Mouse (Mus musculus): ENCODE data around the gene Gpr162. TPM values are rescaled to one million over a fixed set of nuclear protein-coding genes. Genes with fewer than 3 reads are reported as not detected.
A peak's percentile ranks its signal among the peaks of the same experiment; 100 is the strongest.

The Gpr162 gene
- polyA plus RNA-seq, 1 experiment = 52.6 TPM

- Histone ChIP-seq H3K27ac (ENCODE audit: insufficient read depth, low read depth, low read length) (peak overlapping the region; percentile 98), H3K4me3 (ENCODE audit: insufficient read depth, low read length) (no peak overlapping the region), H3K4me1 (ENCODE audit: control insufficient read depth, insufficient read depth, low read length) (peaks cover 64% of the 10 kb centered on the region)
- no peak for TF ChIP-seq CTCF (IDR thresholded peaks at IDR 0.05; ENCODE audit: low read depth, low read length)
- TF ChIP-seq POLR2A (IDR thresholded peaks at IDR 0.05; ENCODE audit: borderline replicate concordance, low read depth, low read length) = no peak
These were observed 38.1 kb upstream of the Gpr162 start for GRCm38 (mm10) chr6:124901851-124902250.

- Histone ChIP-seq H3K27ac (ENCODE audit: insufficient read depth, low read depth, low read length) (peak overlapping the region; percentile 98), H3K4me1 (ENCODE audit: control insufficient read depth, insufficient read depth, low read length) (peaks cover 73% of the 10 kb centered on the region), H3K4me3 (ENCODE audit: insufficient read depth, low read length) (no peak overlapping the region)
- TF ChIP-seq POLR2A (IDR thresholded peaks at IDR 0.05; ENCODE audit: borderline replicate concordance, low read depth, low read length) = no peak
These were observed 37.2 kb upstream of the Gpr162 start for GRCm38 (mm10) chr6:124900801-124901480.

GRCm38 (mm10) chr6:124900056-124900800, 36.4 kb upstream of the Gpr162 start:
- Histone ChIP-seq H3K4me3 (ENCODE audit: insufficient read depth, low read length) (no peak overlapping the region), H3K4me1 (ENCODE audit: control insufficient read depth, insufficient read depth, low read length) (peaks cover 78% of the 10 kb centered on the region), H3K27ac (ENCODE audit: insufficient read depth, low read depth, low read length) (peak overlapping the region; percentile 97)
- no peak for TF ChIP-seq POLR2A (IDR thresholded peaks at IDR 0.05; ENCODE audit: borderline replicate concordance, low read depth, low read length)
- TF ChIP-seq CTCF (IDR thresholded peaks at IDR 0.05; ENCODE audit: low read depth, low read length) = no peak

- no peak for TF ChIP-seq CTCF (IDR thresholded peaks at IDR 0.05; ENCODE audit: low read depth, low read length)
- no peak for TF ChIP-seq POLR2A (IDR thresholded peaks at IDR 0.05; ENCODE audit: borderline replicate concordance, low read depth, low read length)
- peak overlapping the region; percentile 97 for H3K27ac ChIP-seq (ENCODE audit: insufficient read depth, low read depth, low read length)
- peaks cover 80% of the 10 kb centered on the region for H3K4me1 ChIP-seq (ENCODE audit: control insufficient read depth, insufficient read depth, low read length)
- H3K4me3 ChIP-seq (ENCODE audit: insufficient read depth, low read length) = no peak overlapping the region
These were observed 34.6 kb upstream of the Gpr162 start for GRCm38 (mm10) chr6:124898359-124898758.

- peak overlapping the region; percentile 15; the same call in 1 of the 2 replicates for H3K4me3 ChIP-seq (ENCODE audit: insufficient read depth, low read length)
- H3K27ac ChIP-seq (ENCODE audit: insufficient read depth, low read depth, low read length) = peak overlapping the region; percentile 98
- H3K4me1 ChIP-seq (ENCODE audit: control insufficient read depth, insufficient read depth, low read length) = peaks cover 65% of the 10 kb centered on the region
These were observed 30.3 kb upstream of the Gpr162 start for GRCm38 (mm10) chr6:124894113-124894512.

- Histone ChIP-seq H3K4me3 (ENCODE audit: insufficient read depth, low read length) (no peak overlapping the region), H3K27ac (ENCODE audit: insufficient read depth, low read depth, low read length) (no peak overlapping the region), H3K4me1 (ENCODE audit: control insufficient read depth, insufficient read depth, low read length) (peaks cover 38% of the 10 kb centered on the region)
- no peak for TF ChIP-seq CTCF (IDR thresholded peaks at IDR 0.05; ENCODE audit: low read depth, low read length)
- no peak for TF ChIP-seq POLR2A (IDR thresholded peaks at IDR 0.05; ENCODE audit: borderline replicate concordance, low read depth, low read length)
These were observed 27.2 kb upstream of the Gpr162 start for GRCm38 (mm10) chr6:124890997-124891396.

GRCm38 (mm10) chr6:124888555-124889125, 24.9 kb upstream of the Gpr162 start:
- no peak for TF ChIP-seq POLR2A (IDR thresholded peaks at IDR 0.05; ENCODE audit: borderline replicate concordance, low read depth, low read length)
- TF ChIP-seq CTCF (IDR thresholded peaks at IDR 0.05; ENCODE audit: low read depth, low read length) = no peak
- H3K4me3 ChIP-seq (ENCODE audit: insufficient read depth, low read length) = no peak overlapping the region
- peaks cover 25% of the 10 kb centered on the region for H3K4me1 ChIP-seq (ENCODE audit: control insufficient read depth, insufficient read depth, low read length)
- H3K27ac ChIP-seq (ENCODE audit: insufficient read depth, low read depth, low read length) = no peak overlapping the region

GRCm38 (mm10) chr6:124887986-124888385, 24.2 kb upstream of the Gpr162 start, which contains the start of gene Cd4:
Cd4 (minus strand) TSS chr6:124888221.
- Histone ChIP-seq H3K27ac (ENCODE audit: insufficient read depth, low read depth, low read length) (no peak within 1 kb of the TSS), H3K4me1 (ENCODE audit: control insufficient read depth, insufficient read depth, low read length) (peaks cover 21% of the 10 kb centered on the region), H3K4me3 (ENCODE audit: insufficient read depth, low read length) (no peak within 1 kb of the TSS)
- TF ChIP-seq CTCF (IDR thresholded peaks at IDR 0.05; ENCODE audit: low read depth, low read length) (no peak), POLR2A (IDR thresholded peaks at IDR 0.05; ENCODE audit: borderline replicate concordance, low read depth, low read length) (no peak)

- no peak overlapping the region for H3K27ac ChIP-seq (ENCODE audit: insufficient read depth, low read depth, low read length)
- no peak for TF ChIP-seq POLR2A (IDR thresholded peaks at IDR 0.05; ENCODE audit: borderline replicate concordance, low read depth, low read length)
- H3K4me3 ChIP-seq (ENCODE audit: insufficient read depth, low read length) = no peak overlapping the region
- H3K4me1 ChIP-seq (ENCODE audit: control insufficient read depth, insufficient read depth, low read length) = peaks cover 12% of the 10 kb centered on the region
These were observed 22.2 kb upstream of the Gpr162 start for GRCm38 (mm10) chr6:124885956-124886381.
